Mouse (Mus musculus): Measurements from ENCODE around the gene Olfr1494. TPM values are rescaled to one million over a fixed set of nuclear protein-coding genes. Genes with fewer than 3 reads are reported as not detected.

Olfr1494 gene
- total RNA-seq (2014; rRNA removed) (not detected in 2 replicates), polyA plus RNA-seq (2015; fragmentation: Nextera tagmentation; extraction: Ambion mirVana) (not detected in 2 replicates)

GRCm38 (mm10) chr19:13739428-13739827 is at the start of gene Olfr1494:
Olfr1494 (plus strand) TSS chr19:13739728.
- no peak for TF ChIP-seq CTCF (IDR thresholded peaks at IDR 0.05; ENCODE audit: low read depth)
- DNase-seq (ENCODE audit: low spot score) (no peak), ATAC-seq (no peak)
- Histone ChIP-seq H3K4me3 (ENCODE audit: low read length) (no peak within 1 kb of the TSS), H3K27ac (no peak within 1 kb of the TSS), H3K9me3 (ENCODE audit: low read length) (no peaks in the 10 kb centered on the region), H3K9ac (replicated peaks; ENCODE audit: low read length) (no peak within 1 kb of the TSS), H3K27me3 (ENCODE audit: insufficient read depth, low read length) (no peaks in the 10 kb centered on the region), H3K4me1 (ENCODE audit: insufficient read depth, low read length) (no peaks in the 10 kb centered on the region), H3K4me2 (ENCODE audit: low read depth, low read length) (no peak within 1 kb of the TSS), H3K36me3 (ENCODE audit: insufficient read depth, low read length) (no peaks in the 10 kb centered on the region)
- WGBS = 93% methylated on average over 4 of the region's 4 CpGs

GRCm38 (mm10) chr19:13696968-13697367 is 42.6 kb upstream of the Olfr1494 start, which contains the start of gene Olfr1491:
Olfr1491 (plus strand) TSS chr19:13697268.
- Histone ChIP-seq H3K36me3 (ENCODE audit: insufficient read depth, low read length) (no peaks in the 10 kb centered on the region), H3K27me3 (ENCODE audit: insufficient read depth, low read length) (no peaks in the 10 kb centered on the region), H3K4me3 (ENCODE audit: low read length) (no peak within 1 kb of the TSS), H3K4me2 (ENCODE audit: low read depth, low read length) (no peak within 1 kb of the TSS), H3K4me1 (ENCODE audit: insufficient read depth, low read length) (no peaks in the 10 kb centered on the region), H3K9me3 (ENCODE audit: low read length) (no peaks in the 10 kb centered on the region), H3K27ac (no peak within 1 kb of the TSS), H3K9ac (replicated peaks; ENCODE audit: low read length) (no peak within 1 kb of the TSS)
- DNase-seq (ENCODE audit: low spot score) (no peak), ATAC-seq (no peak)
- TF ChIP-seq CTCF (IDR thresholded peaks at IDR 0.05; ENCODE audit: low read depth) = no peak
- 78% methylated on average over 3 of the region's 3 CpGs for WGBS

GRCm38 (mm10) chr19:13722978-13723377 is 16.6 kb upstream of the Olfr1494 start, which contains the start of gene Olfr1493-ps1:
Olfr1493-ps1 (plus strand) TSS chr19:13723278.
- H3K36me3 ChIP-seq (ENCODE audit: insufficient read depth, low read length) = no peaks in the 10 kb centered on the region
- H3K4me2 ChIP-seq (ENCODE audit: low read depth, low read length) = no peak within 1 kb of the TSS
- no peak within 1 kb of the TSS for H3K27ac ChIP-seq
- ATAC-seq (no peak), DNase-seq (ENCODE audit: low spot score) (no peak)
- 60% methylated on average over 2 of the region's 2 CpGs for WGBS
- no peak within 1 kb of the TSS for H3K4me3 ChIP-seq (ENCODE audit: low read length)
- no peaks in the 10 kb centered on the region for H3K27me3 ChIP-seq (ENCODE audit: insufficient read depth, low read length)
- H3K4me1 ChIP-seq (ENCODE audit: insufficient read depth, low read length) = no peaks in the 10 kb centered on the region
- no peak for TF ChIP-seq CTCF (IDR thresholded peaks at IDR 0.05; ENCODE audit: low read depth)
- H3K9me3 ChIP-seq (ENCODE audit: low read length) = no peaks in the 10 kb centered on the region
- H3K9ac ChIP-seq (replicated peaks; ENCODE audit: low read length) = no peak within 1 kb of the TSS

GRCm38 (mm10) chr19:13749366-13749765 is 9.8 kb downstream of the Olfr1494 start:
- Histone ChIP-seq H3K4me2 (ENCODE audit: low read depth, low read length) (no peak overlapping the region), H3K4me3 (ENCODE audit: low read length) (no peak overlapping the region), H3K27me3 (ENCODE audit: insufficient read depth, low read length) (no peaks in the 10 kb centered on the region), H3K27ac (no peak overlapping the region), H3K36me3 (ENCODE audit: insufficient read depth, low read length) (no peaks in the 10 kb centered on the region), H3K4me1 (ENCODE audit: insufficient read depth, low read length) (no peaks in the 10 kb centered on the region), H3K9me3 (ENCODE audit: low read length) (no peaks in the 10 kb centered on the region), H3K9ac (replicated peaks; ENCODE audit: low read length) (no peak overlapping the region)
- TF ChIP-seq CTCF (IDR thresholded peaks at IDR 0.05; ENCODE audit: low read depth) = no peak
- DNase-seq (ENCODE audit: low spot score) = peak; percentile 1
- peak; percentile 38; the same call in 1 of the 2 replicates for ATAC-seq
- WGBS = 90% methylated on average over 1 of the region's 1 CpGs

- Histone ChIP-seq H3K4me1 (ENCODE audit: insufficient read depth, low read length) (no peaks in the 10 kb centered on the region), H3K36me3 (ENCODE audit: insufficient read depth, low read length) (no peaks in the 10 kb centered on the region), H3K9me3 (ENCODE audit: low read length) (no peaks in the 10 kb centered on the region), H3K4me2 (ENCODE audit: low read depth, low read length) (no peak within 1 kb of the TSS), H3K27me3 (ENCODE audit: insufficient read depth, low read length) (no peaks in the 10 kb centered on the region), H3K9ac (replicated peaks; ENCODE audit: low read length) (no peak within 1 kb of the TSS), H3K4me3 (ENCODE audit: low read length) (no peak within 1 kb of the TSS), H3K27ac (no peak within 1 kb of the TSS)
- WGBS = 81% methylated on average over 3 of the region's 3 CpGs
- ATAC-seq (no peak), DNase-seq (ENCODE audit: low spot score) (no peak)
- TF ChIP-seq CTCF (IDR thresholded peaks at IDR 0.05; ENCODE audit: low read depth) = no peak
Observed at GRCm38 (mm10) chr19:13764306-13764705, 24.8 kb downstream of the Olfr1494 start, which contains the start of gene Olfr1495. Olfr1495 (plus strand) TSS chr19:13764606.

GRCm38 (mm10) chr19:13768565-13769276 is 29.2 kb downstream of the Olfr1494 start:
- H3K9ac ChIP-seq (replicated peaks; ENCODE audit: low read length) = no peak overlapping the region
- no peaks in the 10 kb centered on the region for H3K4me1 ChIP-seq (ENCODE audit: insufficient read depth, low read length)
- DNase-seq (ENCODE audit: low spot score) = no peak
- ATAC-seq = no peak
- H3K27ac ChIP-seq = no peak overlapping the region
- WGBS = 91% methylated on average over 9 of the region's 9 CpGs
- H3K4me3 ChIP-seq (ENCODE audit: low read length) = no peak overlapping the region
- no peak for TF ChIP-seq CTCF (IDR thresholded peaks at IDR 0.05; ENCODE audit: low read depth)
- no peak overlapping the region for H3K4me2 ChIP-seq (ENCODE audit: low read depth, low read length)
- H3K27me3 ChIP-seq (ENCODE audit: insufficient read depth, low read length) = no peaks in the 10 kb centered on the region
- no peaks in the 10 kb centered on the region for H3K9me3 ChIP-seq (ENCODE audit: low read length)
- no peaks in the 10 kb centered on the region for H3K36me3 ChIP-seq (ENCODE audit: insufficient read depth, low read length)

GRCm38 (mm10) chr19:13777578-13777977 is 38.0 kb downstream of the Olfr1494 start, which contains the start of gene Olfr1496:
Olfr1496 (plus strand) TSS chr19:13777878.
- DNase-seq (ENCODE audit: low spot score) (no peak), ATAC-seq (no peak)
- H3K36me3 ChIP-seq (ENCODE audit: insufficient read depth, low read length) = no peaks in the 10 kb centered on the region
- H3K4me2 ChIP-seq (ENCODE audit: low read depth, low read length) = no peak within 1 kb of the TSS
- 87% methylated on average over 1 of the region's 1 CpGs for WGBS
- no peaks in the 10 kb centered on the region for H3K9me3 ChIP-seq (ENCODE audit: low read length)
- no peaks in the 10 kb centered on the region for H3K4me1 ChIP-seq (ENCODE audit: insufficient read depth, low read length)
- no peak for TF ChIP-seq CTCF (IDR thresholded peaks at IDR 0.05; ENCODE audit: low read depth)
- no peak within 1 kb of the TSS for H3K9ac ChIP-seq (replicated peaks; ENCODE audit: low read length)
- no peaks in the 10 kb centered on the region for H3K27me3 ChIP-seq (ENCODE audit: insufficient read depth, low read length)
- no peak within 1 kb of the TSS for H3K4me3 ChIP-seq (ENCODE audit: low read length)
- no peak within 1 kb of the TSS for H3K27ac ChIP-seq

Data from hindbrain, postnatal 0 days (tissue).